Mouse (Mus musculus): ENCODE measurements around the gene Gm44511. TPM values are rescaled to one million over a fixed set of nuclear protein-coding genes. Genes with fewer than 3 reads are reported as not detected.
A peak's percentile ranks its signal among the peaks of the same experiment; 100 is the strongest.
"Not testable (repeated sequence)": the region's sequence is repeated elsewhere in the genome, so short reads cannot be mapped to it uniquely, and the experiment has no call there.

The Gm44511 gene
- polyA plus RNA-seq, 1 experiment from 2014 or later: 0.38 TPM

- H3K4me1 ChIP-seq (ENCODE audit: control insufficient read depth, insufficient read depth, low read length); H3K27me3 ChIP-seq (replicated peaks; ENCODE audit: control insufficient read depth, insufficient read depth, low read length); ATAC-seq; H3K36me3 ChIP-seq (ENCODE audit: control insufficient read depth, insufficient read depth, low read length); H3K9me3 ChIP-seq (ENCODE audit: control insufficient read depth, low read length); H3K4me2 ChIP-seq (ENCODE audit: low read depth, low read length); H3K4me3 ChIP-seq (ENCODE audit: low read length); H3K9ac ChIP-seq (ENCODE audit: low read depth, low read length); H3K27ac ChIP-seq (ENCODE audit: low read length): not testable (repeated sequence)
- WGBS: 55% methylated on average over 6 of the region's 6 CpGs
These were observed 59.4 kb downstream of the Gm44511 start for GRCm38 (mm10) chr6:128766486-128767254.

- Histone ChIP-seq H3K27ac (ENCODE audit: low read length) (no peak overlapping the region), H3K4me1 (ENCODE audit: control insufficient read depth, insufficient read depth, low read length) (no peaks in the 10 kb centered on the region), H3K27me3 (replicated peaks; ENCODE audit: control insufficient read depth, insufficient read depth, low read length) (no peaks in the 10 kb centered on the region), H3K36me3 (ENCODE audit: control insufficient read depth, insufficient read depth, low read length) (no peaks in the 10 kb centered on the region), H3K9me3 (ENCODE audit: control insufficient read depth, low read length) (no peaks in the 10 kb centered on the region), H3K4me2 (ENCODE audit: low read depth, low read length) (no peak overlapping the region), H3K4me3 (ENCODE audit: low read length) (no peak overlapping the region), H3K9ac (ENCODE audit: low read depth, low read length) (no peak overlapping the region)
- ATAC-seq: no peak
- 67% methylated on average over 1 of the region's 1 CpGs for WGBS
These were observed 60.9 kb downstream of the Gm44511 start for GRCm38 (mm10) chr6:128765211-128765610.

- peak overlapping the region; percentile 34 for H3K4me3 ChIP-seq (ENCODE audit: low read length)
- peak overlapping the region; percentile 43 for H3K4me2 ChIP-seq (ENCODE audit: low read depth, low read length)
- H3K27me3 ChIP-seq (replicated peaks; ENCODE audit: control insufficient read depth, insufficient read depth, low read length): no peaks in the 10 kb centered on the region
- no peaks in the 10 kb centered on the region for H3K4me1 ChIP-seq (ENCODE audit: control insufficient read depth, insufficient read depth, low read length)
- no peak overlapping the region for H3K27ac ChIP-seq (ENCODE audit: low read length)
- no peak for ATAC-seq
- peak overlapping the region; percentile 14 for H3K9ac ChIP-seq (ENCODE audit: low read depth, low read length)
- H3K9me3 ChIP-seq (ENCODE audit: control insufficient read depth, low read length): no peaks in the 10 kb centered on the region
- 17% methylated on average over 5 of the region's 5 CpGs for WGBS
- H3K36me3 ChIP-seq (ENCODE audit: control insufficient read depth, insufficient read depth, low read length): no peaks in the 10 kb centered on the region
These were observed 61.5 kb downstream of the Gm44511 start for GRCm38 (mm10) chr6:128764598-128764997.

GRCm38 (mm10) chr6:128763736-128764523, 62.2 kb downstream of the Gm44511 start:
- peak; percentile 92 for ATAC-seq
- peak overlapping the region; percentile 75 for H3K4me2 ChIP-seq (ENCODE audit: low read depth, low read length)
- no peaks in the 10 kb centered on the region for H3K27me3 ChIP-seq (replicated peaks; ENCODE audit: control insufficient read depth, insufficient read depth, low read length)
- H3K27ac ChIP-seq (ENCODE audit: low read length): peak overlapping the region; percentile 77
- peak overlapping the region; percentile 73 for H3K9ac ChIP-seq (ENCODE audit: low read depth, low read length)
- H3K9me3 ChIP-seq (ENCODE audit: control insufficient read depth, low read length): no peaks in the 10 kb centered on the region
- H3K4me1 ChIP-seq (ENCODE audit: control insufficient read depth, insufficient read depth, low read length): no peaks in the 10 kb centered on the region
- peak overlapping the region; percentile 61 for H3K4me3 ChIP-seq (ENCODE audit: low read length)
- no peaks in the 10 kb centered on the region for H3K36me3 ChIP-seq (ENCODE audit: control insufficient read depth, insufficient read depth, low read length)
- 2% methylated on average over 30 of the region's 30 CpGs for WGBS

GRCm38 (mm10) chr6:128762892-128763670, 63.0 kb downstream of the Gm44511 start:
- WGBS: 76% methylated on average over 9 of the region's 10 CpGs
- not testable (repeated sequence) for H3K27me3 ChIP-seq (replicated peaks; ENCODE audit: control insufficient read depth, insufficient read depth, low read length); ATAC-seq; H3K27ac ChIP-seq (ENCODE audit: low read length); H3K9me3 ChIP-seq (ENCODE audit: control insufficient read depth, low read length); H3K4me1 ChIP-seq (ENCODE audit: control insufficient read depth, insufficient read depth, low read length); H3K36me3 ChIP-seq (ENCODE audit: control insufficient read depth, insufficient read depth, low read length)
- peak overlapping the region; percentile 75 for H3K4me2 ChIP-seq (ENCODE audit: low read depth, low read length)
- H3K9ac ChIP-seq (ENCODE audit: low read depth, low read length): peak overlapping the region; percentile 73; the same call in 1 of the 2 replicates
- peak overlapping the region; percentile 61 for H3K4me3 ChIP-seq (ENCODE audit: low read length)

- Histone ChIP-seq H3K9ac (ENCODE audit: low read depth, low read length) (peak overlapping the region; percentile 65), H3K4me1 (ENCODE audit: control insufficient read depth, insufficient read depth, low read length) (no peaks in the 10 kb centered on the region), H3K36me3 (ENCODE audit: control insufficient read depth, insufficient read depth, low read length) (no peaks in the 10 kb centered on the region), H3K27ac (ENCODE audit: low read length) (no peak overlapping the region), H3K9me3 (ENCODE audit: control insufficient read depth, low read length) (no peaks in the 10 kb centered on the region), H3K4me3 (ENCODE audit: low read length) (peak overlapping the region; percentile 61), H3K4me2 (ENCODE audit: low read depth, low read length) (peak overlapping the region; percentile 38), H3K27me3 (replicated peaks; ENCODE audit: control insufficient read depth, insufficient read depth, low read length) (no peaks in the 10 kb centered on the region)
- 42% methylated on average over 5 of the region's 5 CpGs for WGBS
- no peak for ATAC-seq
These were observed 65.0 kb downstream of the Gm44511 start for GRCm38 (mm10) chr6:128761144-128761540.

- Histone ChIP-seq H3K9ac (ENCODE audit: low read depth, low read length) (peak overlapping the region; percentile 76), H3K27ac (ENCODE audit: low read length) (peak overlapping the region; percentile 80), H3K4me2 (ENCODE audit: low read depth, low read length) (peak overlapping the region; percentile 38), H3K4me3 (ENCODE audit: low read length) (peak overlapping the region; percentile 61)
- H3K4me1 ChIP-seq (ENCODE audit: control insufficient read depth, insufficient read depth, low read length); H3K36me3 ChIP-seq (ENCODE audit: control insufficient read depth, insufficient read depth, low read length); H3K27me3 ChIP-seq (replicated peaks; ENCODE audit: control insufficient read depth, insufficient read depth, low read length); H3K9me3 ChIP-seq (ENCODE audit: control insufficient read depth, low read length): not testable (repeated sequence)
- WGBS: 0% methylated on average over 44 of the region's 44 CpGs
- ATAC-seq: peak; percentile 71
These were observed 65.5 kb downstream of the Gm44511 start for GRCm38 (mm10) chr6:128760416-128761143.

- Histone ChIP-seq H3K4me2 (ENCODE audit: low read depth, low read length) (peak overlapping the region; percentile 30; the same call in 1 of the 2 replicates), H3K4me3 (ENCODE audit: low read length) (peak overlapping the region; percentile 61), H3K9ac (ENCODE audit: low read depth, low read length) (peak overlapping the region; percentile 76), H3K27ac (ENCODE audit: low read length) (peak overlapping the region; percentile 80)
- under 1% methylated on average over 22 of the region's 22 CpGs for WGBS
- H3K9me3 ChIP-seq (ENCODE audit: control insufficient read depth, low read length); H3K36me3 ChIP-seq (ENCODE audit: control insufficient read depth, insufficient read depth, low read length); H3K27me3 ChIP-seq (replicated peaks; ENCODE audit: control insufficient read depth, insufficient read depth, low read length); H3K4me1 ChIP-seq (ENCODE audit: control insufficient read depth, insufficient read depth, low read length): not testable (repeated sequence)
- ATAC-seq: peak; percentile 42
These were observed 66.1 kb downstream of the Gm44511 start for GRCm38 (mm10) chr6:128760016-128760415.

Measured in intestine, embryonic 16.5 days (tissue).